Mouse (Mus musculus): ENCODE results near the gene Homer3. TPM values are rescaled to one million over a fixed set of nuclear protein-coding genes. Genes with fewer than 3 reads are reported as not detected.
A peak's percentile ranks its signal among the peaks of the same experiment; 100 is the strongest.

The Homer3 gene
- polyA plus RNA-seq (2011; ENCODE audit: insufficient read depth, insufficient read length, low replicate concordance, missing spikeins): 12.1 and 25.6 TPM in 2 replicates

GRCm38 (mm10) chr8:70282603-70283135 lies at the start of gene Homer3:
Gene Homer3 (plus strand): TSS chr8:70282827.
- H3K4me3 ChIP-seq (replicated peaks; ENCODE audit: control insufficient read depth, low read depth, low read length): peak within 1 kb of the TSS; percentile 81
- TF ChIP-seq CTCF (IDR thresholded peaks at IDR 0.05; ENCODE audit: control insufficient read depth, insufficient read depth, low read length): peak; percentile 68; the same call in 1 of the 2 replicates
- TF ChIP-seq POLR2A (IDR thresholded peaks at IDR 0.05; ENCODE audit: borderline replicate concordance, control insufficient read depth, low read depth, low read length): peak; percentile 24; the same call in 1 of the 2 replicates
- H3K4me1 ChIP-seq (ENCODE audit: control insufficient read depth, insufficient read depth, low read length): no peaks in the 10 kb centered on the region; the same call in none of the 2 replicates
- H3K27ac ChIP-seq (ENCODE audit: control insufficient read depth, insufficient read depth, low read depth, low read length, poor library complexity): peak within 1 kb of the TSS; percentile 30; the same call in 1 of the 2 replicates
- 3% methylated on average over 36 of the region's 36 CpGs for WGBS

DNA sequence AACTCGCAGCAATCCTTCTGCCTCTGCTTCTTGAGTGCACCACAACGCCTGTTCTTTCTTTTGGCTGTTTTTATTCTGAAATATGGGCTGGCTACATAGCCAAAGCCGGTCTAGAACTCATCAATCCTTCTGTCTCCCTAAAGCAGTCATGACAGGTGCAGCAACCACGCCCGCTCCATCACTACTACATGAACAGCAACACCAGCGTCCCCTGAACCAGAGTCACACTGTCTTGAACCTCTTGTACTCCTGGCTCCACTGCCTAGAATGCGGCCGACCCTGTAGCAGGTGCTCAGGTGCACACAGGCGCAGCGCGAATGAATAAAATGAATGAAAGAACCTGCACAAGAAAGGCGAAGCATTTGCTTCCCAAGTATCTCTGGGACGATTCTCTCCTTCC lies 49.0 kb upstream of the Homer3 start:
- 11% methylated on average over 13 of the region's 13 CpGs for WGBS
- TF ChIP-seq POLR2A (IDR thresholded peaks at IDR 0.05; ENCODE audit: borderline replicate concordance, control insufficient read depth, low read depth, low read length) (no peak), CTCF (IDR thresholded peaks at IDR 0.05; ENCODE audit: control insufficient read depth, insufficient read depth, low read length) (no peak)
- H3K4me1 ChIP-seq (ENCODE audit: control insufficient read depth, insufficient read depth, low read length): no peaks in the 10 kb centered on the region; the same call in 1 of the 2 replicates
- peak overlapping the region; percentile 94 for H3K4me3 ChIP-seq (replicated peaks; ENCODE audit: control insufficient read depth, low read depth, low read length)
- H3K27ac ChIP-seq (ENCODE audit: control insufficient read depth, insufficient read depth, low read depth, low read length, poor library complexity): no peak overlapping the region; the same call in 1 of the 2 replicates

GRCm38 (mm10) chr8:70234080-70234780 lies 48.4 kb upstream of the Homer3 start, which contains the start of the genes Sugp2 and Armc6:
Gene Sugp2 (plus strand): TSS chr8:70234226.
Gene Armc6 (minus strand): TSS chr8:70234466.
- peak within 1 kb of the TSS; percentile 94 for H3K27ac ChIP-seq (ENCODE audit: control insufficient read depth, insufficient read depth, low read depth, low read length, poor library complexity)
- no peak for TF ChIP-seq CTCF (IDR thresholded peaks at IDR 0.05; ENCODE audit: control insufficient read depth, insufficient read depth, low read length)
- TF ChIP-seq POLR2A (IDR thresholded peaks at IDR 0.05; ENCODE audit: borderline replicate concordance, control insufficient read depth, low read depth, low read length): peak; percentile 81; the same call in 1 of the 2 replicates
- peak within 1 kb of the TSS; percentile 94 for H3K4me3 ChIP-seq (replicated peaks; ENCODE audit: control insufficient read depth, low read depth, low read length)
- H3K4me1 ChIP-seq (ENCODE audit: control insufficient read depth, insufficient read depth, low read length): no peaks in the 10 kb centered on the region; the same call in 1 of the 2 replicates
- under 1% methylated on average over 66 of the region's 67 CpGs for WGBS

DNA sequence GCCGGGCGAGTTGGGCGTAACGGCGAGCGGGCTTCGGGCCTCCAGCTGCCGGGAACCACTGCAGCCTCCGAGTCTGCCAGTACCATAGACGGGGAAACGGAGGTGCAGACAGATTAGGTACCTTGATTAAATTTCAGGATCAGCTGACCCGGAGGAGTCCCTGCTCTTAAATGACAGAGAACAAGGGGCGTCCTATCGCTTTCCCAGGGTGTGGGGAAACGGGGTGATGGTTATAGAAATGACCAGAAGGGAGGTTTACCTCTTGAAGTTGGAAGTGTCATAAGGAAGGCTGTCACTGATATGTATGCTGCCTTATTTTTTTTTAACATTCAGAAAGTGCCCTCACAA lies 47.9 kb upstream of the Homer3 start:
- Histone ChIP-seq H3K27ac (ENCODE audit: control insufficient read depth, insufficient read depth, low read depth, low read length, poor library complexity) (peak overlapping the region; percentile 94), H3K4me1 (ENCODE audit: control insufficient read depth, insufficient read depth, low read length) (no peaks in the 10 kb centered on the region; the same call in 1 of the 2 replicates), H3K4me3 (replicated peaks; ENCODE audit: control insufficient read depth, low read depth, low read length) (peak overlapping the region; percentile 85)
- TF ChIP-seq POLR2A (IDR thresholded peaks at IDR 0.05; ENCODE audit: borderline replicate concordance, control insufficient read depth, low read depth, low read length): no peak
- TF ChIP-seq CTCF (IDR thresholded peaks at IDR 0.05; ENCODE audit: control insufficient read depth, insufficient read depth, low read length): no peak
- under 1% methylated on average over 15 of the region's 15 CpGs for WGBS

DNA sequence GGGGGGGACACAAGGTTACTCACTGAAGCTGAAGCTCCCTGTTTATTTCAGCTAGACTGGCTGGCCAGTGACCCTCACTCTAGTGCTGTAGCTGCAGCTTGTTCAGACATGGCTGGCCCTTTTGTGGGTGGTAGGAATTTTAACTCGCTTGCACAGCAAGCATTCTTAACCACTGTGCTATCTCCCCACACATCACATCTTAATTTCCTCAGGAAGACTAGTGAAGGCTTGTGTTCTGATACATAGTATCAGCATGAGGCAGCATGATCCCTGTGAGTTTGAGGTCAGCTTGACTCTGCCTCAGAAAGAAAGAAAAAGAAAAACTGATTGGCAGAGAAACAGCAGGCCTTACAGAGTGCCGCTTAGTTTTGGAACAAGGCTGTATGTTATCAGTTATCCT lies 44.8 kb upstream of the Homer3 start:
- no peak for TF ChIP-seq POLR2A (IDR thresholded peaks at IDR 0.05; ENCODE audit: borderline replicate concordance, control insufficient read depth, low read depth, low read length)
- TF ChIP-seq CTCF (IDR thresholded peaks at IDR 0.05; ENCODE audit: control insufficient read depth, insufficient read depth, low read length): no peak
- Histone ChIP-seq H3K4me3 (replicated peaks; ENCODE audit: control insufficient read depth, low read depth, low read length) (no peak overlapping the region), H3K27ac (ENCODE audit: control insufficient read depth, insufficient read depth, low read depth, low read length, poor library complexity) (no peak overlapping the region), H3K4me1 (ENCODE audit: control insufficient read depth, insufficient read depth, low read length) (no peaks in the 10 kb centered on the region; the same call in 1 of the 2 replicates)
- WGBS: 39% methylated on average over 2 of the region's 2 CpGs

DNA sequence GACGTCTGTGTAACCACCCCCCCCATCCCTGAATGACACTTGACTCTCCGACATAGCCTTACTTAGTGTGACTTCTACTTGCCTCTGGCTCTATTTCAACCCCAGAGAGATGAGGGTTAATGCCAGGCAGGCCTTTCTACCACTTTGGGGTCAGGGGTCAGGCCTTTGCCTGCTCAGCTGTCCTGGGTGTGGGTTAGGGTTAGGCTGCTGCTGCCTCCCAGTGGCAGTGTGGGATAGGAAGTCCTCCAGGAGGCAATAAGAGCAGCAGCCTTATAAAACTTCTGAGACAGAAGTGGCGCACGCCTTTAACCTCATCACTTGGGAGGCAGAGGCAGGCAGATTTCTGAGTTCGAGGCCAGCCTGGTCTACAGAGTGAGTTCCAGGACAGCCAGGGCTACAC lies 42.0 kb upstream of the Homer3 start:
- H3K4me1 ChIP-seq (ENCODE audit: control insufficient read depth, insufficient read depth, low read length): no peaks in the 10 kb centered on the region
- no peak overlapping the region for H3K4me3 ChIP-seq (replicated peaks; ENCODE audit: control insufficient read depth, low read depth, low read length)
- WGBS: 85% methylated on average over 5 of the region's 5 CpGs
- no peak overlapping the region for H3K27ac ChIP-seq (ENCODE audit: control insufficient read depth, insufficient read depth, low read depth, low read length, poor library complexity)
- TF ChIP-seq POLR2A (IDR thresholded peaks at IDR 0.05; ENCODE audit: borderline replicate concordance, control insufficient read depth, low read depth, low read length): no peak
- TF ChIP-seq CTCF (IDR thresholded peaks at IDR 0.05; ENCODE audit: control insufficient read depth, insufficient read depth, low read length): peak; percentile 44; the same call in 1 of the 2 replicates

- no peak overlapping the region for H3K4me3 ChIP-seq (replicated peaks; ENCODE audit: control insufficient read depth, low read depth, low read length)
- no peak for TF ChIP-seq CTCF (IDR thresholded peaks at IDR 0.05; ENCODE audit: control insufficient read depth, insufficient read depth, low read length)
- TF ChIP-seq POLR2A (IDR thresholded peaks at IDR 0.05; ENCODE audit: borderline replicate concordance, control insufficient read depth, low read depth, low read length): no peak
- 87% methylated on average over 6 of the region's 6 CpGs for WGBS
- no peak overlapping the region for H3K27ac ChIP-seq (ENCODE audit: control insufficient read depth, insufficient read depth, low read depth, low read length, poor library complexity)
- H3K4me1 ChIP-seq (ENCODE audit: control insufficient read depth, insufficient read depth, low read length): peaks cover 2% of the 10 kb centered on the region
Measured at GRCm38 (mm10) chr8:70246622-70247021, 36.0 kb upstream of the Homer3 start.

DNA sequence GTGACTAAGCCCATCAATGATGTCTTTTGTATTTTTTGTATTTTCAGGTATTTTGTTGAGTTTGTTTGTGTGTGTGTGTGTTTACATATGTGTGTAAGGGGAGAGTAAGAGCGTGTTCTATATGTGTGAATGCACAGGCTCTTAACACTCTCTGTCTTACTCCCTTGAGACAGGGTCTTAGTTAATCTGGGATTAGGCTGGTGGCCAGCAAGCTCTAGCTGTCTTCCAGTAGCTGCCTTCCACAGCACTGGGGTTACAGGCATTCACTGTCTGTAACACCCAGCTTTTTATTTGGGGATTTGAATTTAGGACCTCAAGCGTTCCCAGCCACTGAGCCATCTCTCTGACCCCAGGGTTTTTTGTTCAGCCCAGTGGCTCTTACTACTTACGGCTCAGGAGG lies 34.8 kb upstream of the Homer3 start:
- 91% methylated on average over 3 of the region's 3 CpGs for WGBS
- TF ChIP-seq POLR2A (IDR thresholded peaks at IDR 0.05; ENCODE audit: borderline replicate concordance, control insufficient read depth, low read depth, low read length): no peak
- no peak for TF ChIP-seq CTCF (IDR thresholded peaks at IDR 0.05; ENCODE audit: control insufficient read depth, insufficient read depth, low read length)
- peaks cover 2% of the 10 kb centered on the region for H3K4me1 ChIP-seq (ENCODE audit: control insufficient read depth, insufficient read depth, low read length)
- no peak overlapping the region for H3K4me3 ChIP-seq (replicated peaks; ENCODE audit: control insufficient read depth, low read depth, low read length)
- no peak overlapping the region for H3K27ac ChIP-seq (ENCODE audit: control insufficient read depth, insufficient read depth, low read depth, low read length, poor library complexity)

All from bone marrow, adult 2 months (tissue).